Mouse (Mus musculus): ENCODE data around the gene Hoxa11.

GRCm38 (mm10) chr6:52215070-52215469, 30.5 kb downstream of the Hoxa11 start:
- TF ChIP-seq CTCF (IDR thresholded peaks at IDR 0.05; ENCODE audit: low read depth): no peak
- TF ChIP-seq EP300 (optimal IDR thresholded peaks at IDR 0.05): no peak
